Mouse (Mus musculus) cerebellum, adult 2 months (tissue): ENCODE results near the gene Dhrs7b. TPM values are rescaled to one million over a fixed set of nuclear protein-coding genes. Genes with fewer than 3 reads are reported as not detected.
A peak's percentile ranks its signal among the peaks of the same experiment; 100 is the strongest.
"Not testable (repeated sequence)": the region's sequence is repeated elsewhere in the genome, so short reads cannot be mapped to it uniquely, and the experiment has no call there.

Source experiments
- DNase-seq, 2 experiments: peaks; one replicate each; pipeline ENCODE4 v3.0.0; 2021
- H3K27ac ChIP-seq: fragments of 200-500 bp; 2 replicates; pipeline ENCODE4 v1.5.1; 2012; ENCODE audit warnings: low read length, control low read depth, inconsistent platforms; ENCODE audit not compliant: insufficient read depth
- H3K27me3 ChIP-seq: fragments of 200-500 bp; 2 replicates; pipeline ENCODE4 v1.6.1; 2012; ENCODE audit warnings: inconsistent platforms, mild to moderate bottlenecking, low read length, moderate library complexity; ENCODE audit not compliant: control insufficient read depth, insufficient read depth
- H3K4me1 ChIP-seq: fragments of 200-500 bp; 2 replicates; pipeline ENCODE4 v1.6.1; 2011; ENCODE audit warnings: low read length; ENCODE audit not compliant: control insufficient read depth, insufficient read depth
- H3K4me3 ChIP-seq: fragments of 200-500 bp; replicated peaks from 2 replicates; pipeline ENCODE3; 2011; ENCODE audit warnings: mild to moderate bottlenecking, low read depth, low read length, control low read depth; ENCODE audit not compliant: insufficient read depth
- CTCF ChIP-seq: fragments of 200-500 bp; IDR thresholded peaks from 2 replicates; pipeline ENCODE4 v1.5.1; 2011; ENCODE audit warnings: low read depth, mild to moderate bottlenecking, control low read depth, low read length, moderate library complexity, borderline replicate concordance; ENCODE audit not compliant: insufficient read depth
- POLR2A ChIP-seq: fragments of 200-500 bp; IDR thresholded peaks from 2 replicates; pipeline ENCODE4 v1.6.1; 2011; ENCODE audit warnings: low read length, control low read depth, borderline replicate concordance; ENCODE audit not compliant: insufficient read depth
- WGBS: fragments of 180-500 bp; shearing (Covaris S2); methylation state at CpG from one replicate; pipeline ENCODE4 v1.1.7; 2018; 5-methylcytosine and 5-hydroxymethylcytosine counted together
- polyA plus RNA-seq: library from polyadenylated mRNA; depleted of rRNA; stranded (reverse); fragments of >200 nt; gene quantifications from 2 replicates; pipeline ENCODE4 v1.2.3, GENCODE M21; 2012

Gene Dhrs7b
- polyA plus RNA-seq, 1 experiment = 21.5 TPM

- WGBS = 66% methylated on average over 4 of the region's 4 CpGs
- Histone ChIP-seq H3K27ac (no peak overlapping the region), H3K4me1 (peaks cover 21% of the 10 kb centered on the region), H3K27me3 (no peaks in the 10 kb centered on the region), H3K4me3 (no peak overlapping the region)
- no peak for DNase-seq
- no peak for TF ChIP-seq POLR2A
- no peak for TF ChIP-seq CTCF
These were observed 41.0 kb downstream of the Dhrs7b start for GRCm38 (mm10) chr11:60871409-60871808.

GRCm38 (mm10) chr11:60873101-60873500 is 42.7 kb downstream of the Dhrs7b start:
- H3K27ac ChIP-seq = no peak overlapping the region
- H3K4me1 ChIP-seq = peaks cover 8% of the 10 kb centered on the region
- WGBS = 85% methylated on average over 6 of the region's 6 CpGs
- TF ChIP-seq CTCF (no peak), POLR2A (no peak)
- no peak overlapping the region for H3K4me3 ChIP-seq
- H3K27me3 ChIP-seq = no peaks in the 10 kb centered on the region
- no peak for DNase-seq

- DNase-seq = peak in 1 of 2 experiments; percentile 58
- Histone ChIP-seq H3K4me3 (peak overlapping the region; percentile 58), H3K27ac (peak overlapping the region; percentile 18), H3K4me1 (peaks cover 6% of the 10 kb centered on the region), H3K27me3 (no peaks in the 10 kb centered on the region)
- 1% methylated on average over 52 of the region's 52 CpGs for WGBS
- TF ChIP-seq CTCF (no peak), POLR2A (no peak)
These were observed 47.7 kb downstream of the Dhrs7b start for GRCm38 (mm10) chr11:60878056-60878612.

GRCm38 (mm10) chr11:60878675-60879294 is 48.4 kb downstream of the Dhrs7b start, which contains the start of gene Tmem11:
Gene Tmem11, minus strand, starts transcription at chr11:60879272.
- peaks cover 6% of the 10 kb centered on the region for H3K4me1 ChIP-seq
- no peaks in the 10 kb centered on the region for H3K27me3 ChIP-seq
- TF ChIP-seq CTCF = no peak
- peak; percentile 66; the same call in 1 of the 2 replicates for TF ChIP-seq POLR2A
- WGBS = under 1% methylated on average over 62 of the region's 62 CpGs
- peak; percentile 93 to 95 for DNase-seq
- H3K27ac ChIP-seq = peak within 1 kb of the TSS; percentile 52
- H3K4me3 ChIP-seq = peak within 1 kb of the TSS; percentile 58

GRCm38 (mm10) chr11:60879423-60879822 is 49.0 kb downstream of the Dhrs7b start:
- 1% methylated on average over 11 of the region's 11 CpGs for WGBS
- TF ChIP-seq CTCF = peak; percentile 78
- no peak for TF ChIP-seq POLR2A
- Histone ChIP-seq H3K27me3 (no peaks in the 10 kb centered on the region), H3K27ac (no peak overlapping the region; the same call in 1 of the 2 replicates), H3K4me3 (peak overlapping the region; percentile 58), H3K4me1 (peaks cover 6% of the 10 kb centered on the region)
- DNase-seq = peak; percentile 55

GRCm38 (mm10) chr11:60880559-60880958 is 50.1 kb downstream of the Dhrs7b start:
- no peak for TF ChIP-seq POLR2A
- no peak for TF ChIP-seq CTCF
- 90% methylated on average over 4 of the region's 4 CpGs for WGBS

GRCm38 (mm10) chr11:60882386-60882785 is 52.0 kb downstream of the Dhrs7b start:
- Histone ChIP-seq H3K27ac (no peak overlapping the region), H3K27me3 (no peaks in the 10 kb centered on the region), H3K4me1 (peaks cover 2% of the 10 kb centered on the region; the same call in 1 of the 2 replicates), H3K4me3 (no peak overlapping the region)
- WGBS = 77% methylated on average over 3 of the region's 3 CpGs
- TF ChIP-seq POLR2A (no peak), CTCF (no peak)
- DNase-seq = no peak

More at GRCm38 (mm10) chr11:60880559-60880958, 50.1 kb downstream of the Dhrs7b start:
- no peak overlapping the region for H3K27ac ChIP-seq
- no peak for DNase-seq
- no peaks in the 10 kb centered on the region for H3K27me3 ChIP-seq
- H3K4me3 ChIP-seq = no peak overlapping the region
- H3K4me1 ChIP-seq = peaks cover 2% of the 10 kb centered on the region

- 77% methylated on average over 3 of the region's 3 CpGs for WGBS
- DNase-seq, H3K27ac ChIP-seq, H3K4me1 ChIP-seq, H3K4me3 ChIP-seq, H3K27me3 ChIP-seq: not testable (repeated sequence)
These were observed 56.6 kb downstream of the Dhrs7b start for GRCm38 (mm10) chr11:60886986-60887385.
